Mouse (Mus musculus) cortical plate, adult 2 months (tissue): ENCODE results near the gene Hrh2.

Experiments used
- CTCF ChIP-seq: fragments of 200-500 bp; IDR thresholded peaks from 2 replicates; pipeline ENCODE4 v1.5.1; 2011; ENCODE audit warnings: mild to moderate bottlenecking, control low read depth, low read length; ENCODE audit not compliant: insufficient read depth; ENCODE audit errors: extremely low read depth
- POLR2A ChIP-seq: fragments of 200-500 bp; IDR thresholded peaks from 2 replicates; pipeline ENCODE4 v1.6.1; 2011; ENCODE audit warnings: mild to moderate bottlenecking, low read length, control low read depth; ENCODE audit not compliant: insufficient read depth; ENCODE audit errors: extremely low read depth

DNA sequence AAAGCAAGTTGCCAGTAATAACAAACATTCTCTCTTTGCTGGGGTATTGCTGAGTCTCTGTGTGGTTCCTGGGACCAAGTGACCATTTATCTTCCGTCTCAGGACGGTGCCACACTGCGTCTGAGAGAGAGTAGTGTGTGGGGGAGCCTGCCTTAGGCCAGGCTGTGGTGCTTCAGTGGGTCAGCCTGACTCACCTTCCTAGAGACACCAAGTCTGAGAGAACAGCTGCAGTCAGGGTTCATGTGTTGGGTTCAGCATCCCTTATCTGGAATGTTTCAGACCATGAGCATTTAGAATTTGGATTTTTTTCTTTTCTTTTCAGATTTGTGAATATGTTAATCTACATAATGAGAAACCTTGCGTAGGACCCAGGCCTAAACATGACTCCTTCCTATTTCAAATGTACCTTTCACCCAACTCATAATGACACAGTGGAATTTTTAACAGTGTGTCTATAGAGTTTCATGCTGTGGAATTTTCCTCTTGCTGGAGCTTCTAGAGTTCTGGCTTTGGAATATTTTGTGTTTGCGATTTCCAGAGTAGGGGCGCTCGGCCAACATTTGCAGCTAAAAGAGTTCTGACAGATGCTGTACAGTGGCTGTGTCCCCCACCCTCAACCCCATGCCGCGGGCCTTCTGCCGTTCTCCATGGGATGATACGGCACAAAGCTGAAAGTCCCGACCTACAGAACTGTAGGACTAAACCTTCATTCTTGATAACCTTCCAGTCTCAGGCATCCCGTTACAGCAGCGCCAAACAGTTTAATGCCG lies 71.0 kb downstream of the Hrh2 start:
- TF ChIP-seq CTCF (no peak), POLR2A (no peak)
